Mouse (Mus musculus) spleen, postnatal 14 days (tissue): ENCODE measurements around the gene Ppp3ca.

Experiments used
- DNase-seq, 2 experiments: peaks; one replicate each; pipeline ENCODE4 v3.0.0; 2021 to 2022; ENCODE audit warnings: low spot score in 2 of 2

Gene Ppp3ca

DNA sequence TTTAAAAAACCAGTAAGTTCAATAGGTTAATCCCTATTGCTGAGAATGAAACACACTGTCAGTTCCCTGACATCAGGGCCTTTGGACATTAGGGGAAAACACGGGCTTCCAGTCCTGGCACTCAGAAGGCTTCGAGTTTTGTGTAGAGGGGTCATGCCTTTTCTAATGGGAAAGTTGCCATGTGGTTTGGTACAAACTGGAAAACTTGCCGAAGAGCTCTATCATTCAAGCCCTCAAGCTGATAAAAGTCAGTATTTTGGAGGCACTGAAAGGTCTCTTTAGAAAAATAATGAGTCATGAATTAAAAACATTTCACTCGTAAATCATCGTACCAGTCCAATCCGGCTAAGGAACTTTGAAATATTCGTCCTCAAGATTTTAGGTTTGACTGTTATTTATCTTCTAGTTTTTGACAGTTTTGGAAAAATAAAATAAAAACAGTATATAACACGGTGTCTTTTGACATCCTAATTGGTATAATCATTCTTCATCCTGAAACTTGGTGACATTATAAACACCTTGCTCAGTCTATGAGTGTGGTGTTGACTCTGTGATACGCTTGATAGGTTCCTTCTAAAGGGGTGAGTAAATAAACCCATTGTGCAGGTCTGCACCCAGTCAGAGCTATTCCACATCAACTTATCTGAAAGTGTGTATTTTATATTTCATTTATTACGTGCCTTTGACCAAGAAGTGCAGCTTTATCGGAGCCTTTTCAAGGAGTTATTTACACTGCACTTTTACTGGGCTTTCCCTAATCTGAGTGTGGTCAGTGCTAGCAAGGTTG, 192.3 kb downstream of the Ppp3ca start:
- no peak for DNase-seq

- no peak for DNase-seq
Measured at GRCm38 (mm10) chr3:136863127-136863526, 193.2 kb downstream of the Ppp3ca start.

GRCm38 (mm10) chr3:136864306-136864705, 194.4 kb downstream of the Ppp3ca start:
- DNase-seq: no peak

- DNase-seq: no peak
Measured at GRCm38 (mm10) chr3:136865176-136865859, 195.4 kb downstream of the Ppp3ca start.

GRCm38 (mm10) chr3:136866095-136866494, 196.2 kb downstream of the Ppp3ca start:
- DNase-seq: no peak

DNA sequence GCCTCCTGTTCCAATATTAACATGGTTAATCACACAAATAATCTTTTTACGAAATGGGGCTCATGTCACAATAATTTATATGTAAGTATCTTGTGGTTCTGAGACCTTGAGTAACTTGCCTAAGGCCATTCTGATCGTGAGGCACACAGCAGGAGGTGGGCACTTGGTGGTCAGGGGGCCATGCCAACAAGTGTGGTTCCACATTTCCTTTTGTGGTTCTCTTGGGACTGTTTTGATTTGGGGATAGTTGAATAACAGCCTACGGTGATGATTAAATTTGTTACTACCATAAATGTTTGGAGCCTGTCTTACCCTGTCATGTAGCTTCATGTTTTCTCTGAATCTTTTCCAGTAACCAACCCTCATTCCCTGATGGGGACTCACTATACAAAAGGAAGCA, 196.6 kb downstream of the Ppp3ca start:
- no peak for DNase-seq

GRCm38 (mm10) chr3:136867366-136867765, 197.4 kb downstream of the Ppp3ca start:
- no peak for DNase-seq

DNA sequence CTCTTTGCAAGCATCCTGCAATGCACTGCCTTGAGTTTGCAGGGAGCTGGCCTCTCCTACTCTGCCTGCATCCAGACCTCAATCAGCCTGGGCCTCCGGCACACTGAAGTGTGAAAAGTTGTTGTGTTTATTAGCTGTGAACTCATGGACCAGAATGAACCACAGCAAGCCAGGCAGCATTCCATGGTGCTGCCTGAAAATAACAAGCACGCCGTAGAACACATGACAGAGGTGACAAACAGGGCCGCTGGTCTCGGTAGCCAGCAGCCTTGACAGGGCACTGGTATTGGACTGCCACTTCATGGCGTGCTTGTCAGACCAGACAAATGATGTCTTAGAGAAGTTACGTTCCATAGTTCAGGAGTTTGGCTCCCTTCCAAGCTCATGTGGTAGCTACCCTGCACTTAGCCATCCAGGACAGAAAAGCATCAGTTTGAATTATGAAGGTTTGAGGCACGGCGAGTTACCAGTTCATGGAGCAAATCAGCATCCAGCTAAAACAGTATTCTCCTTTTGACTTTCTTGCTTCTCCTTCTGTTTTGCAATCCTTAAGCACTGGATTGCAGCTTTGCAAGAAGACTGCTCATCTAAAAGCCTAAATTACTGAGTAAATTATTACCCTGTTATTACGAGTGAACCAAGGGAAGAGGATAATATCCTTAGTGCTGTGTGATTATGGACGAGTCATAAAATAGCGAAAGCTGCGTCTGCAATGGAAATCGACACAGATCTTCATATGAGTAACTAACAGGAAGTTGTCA, 202.0 kb downstream of the Ppp3ca start:
- DNase-seq: no peak

DNA sequence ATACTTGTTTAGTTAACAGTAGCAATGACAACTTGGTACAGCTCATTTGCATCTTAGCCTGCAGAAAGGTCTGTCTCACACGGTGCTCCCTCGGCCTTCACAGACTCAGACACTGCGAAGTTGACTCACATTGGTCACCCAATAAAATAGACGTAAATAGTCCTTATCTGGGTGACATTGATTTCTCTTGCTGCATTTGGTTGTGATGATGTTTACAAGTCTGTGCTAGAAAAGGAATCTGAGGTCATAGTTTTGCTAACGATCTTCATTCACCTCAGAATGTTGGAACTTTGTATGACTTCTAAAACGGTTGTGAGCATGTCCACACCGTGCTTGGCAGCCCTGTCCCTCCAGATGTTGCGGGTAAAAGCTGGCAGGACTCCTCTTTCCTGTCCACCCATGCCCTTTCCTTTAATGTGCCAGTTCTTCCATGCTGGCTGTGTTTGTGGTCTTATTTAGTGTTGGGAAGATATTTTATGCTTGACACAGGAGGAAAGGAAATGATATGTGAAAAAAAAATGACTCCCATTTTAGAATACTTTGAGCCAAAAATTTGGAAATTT, 202.7 kb downstream of the Ppp3ca start:
- DNase-seq: no peak

- DNase-seq: no peak
Measured at GRCm38 (mm10) chr3:136873809-136874449, 204.0 kb downstream of the Ppp3ca start.

- no peak for DNase-seq
Measured at GRCm38 (mm10) chr3:136874566-136874965, 204.6 kb downstream of the Ppp3ca start.

DNA sequence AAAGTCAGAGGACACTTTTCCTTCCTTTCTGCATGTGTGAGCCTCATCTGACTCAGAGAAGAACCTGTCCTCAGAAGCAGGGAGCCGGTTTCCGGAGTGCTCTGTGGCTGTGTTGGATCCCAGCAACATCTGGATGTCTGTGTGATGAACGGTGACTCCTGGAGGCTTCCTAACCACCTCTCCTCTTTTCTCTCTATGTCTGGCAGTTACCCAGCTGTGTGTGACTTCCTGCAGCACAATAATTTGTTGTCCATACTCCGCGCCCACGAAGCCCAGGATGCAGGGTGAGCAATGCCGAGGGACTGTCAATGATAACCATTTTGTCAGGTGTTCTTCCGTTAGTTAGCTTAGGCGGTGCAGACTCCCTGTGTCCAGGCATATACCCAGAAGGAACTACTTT, 217.8 kb downstream of the Ppp3ca start:
- DNase-seq: no peak

- DNase-seq: no peak
Measured at GRCm38 (mm10) chr3:136892140-136892539, 222.2 kb downstream of the Ppp3ca start.

- DNase-seq: no peak
Measured at GRCm38 (mm10) chr3:136893596-136894402, 223.9 kb downstream of the Ppp3ca start.

- DNase-seq: peak in 1 of 2 experiments; percentile 34
Measured at GRCm38 (mm10) chr3:136895498-136895897, 225.6 kb downstream of the Ppp3ca start.

- no peak for DNase-seq
Measured at GRCm38 (mm10) chr3:136896276-136896675, 226.4 kb downstream of the Ppp3ca start.

GRCm38 (mm10) chr3:136899744-136900143, 229.8 kb downstream of the Ppp3ca start:
- DNase-seq: no peak

GRCm38 (mm10) chr3:136900986-136901385, 231.1 kb downstream of the Ppp3ca start:
- DNase-seq: no peak

DNA sequence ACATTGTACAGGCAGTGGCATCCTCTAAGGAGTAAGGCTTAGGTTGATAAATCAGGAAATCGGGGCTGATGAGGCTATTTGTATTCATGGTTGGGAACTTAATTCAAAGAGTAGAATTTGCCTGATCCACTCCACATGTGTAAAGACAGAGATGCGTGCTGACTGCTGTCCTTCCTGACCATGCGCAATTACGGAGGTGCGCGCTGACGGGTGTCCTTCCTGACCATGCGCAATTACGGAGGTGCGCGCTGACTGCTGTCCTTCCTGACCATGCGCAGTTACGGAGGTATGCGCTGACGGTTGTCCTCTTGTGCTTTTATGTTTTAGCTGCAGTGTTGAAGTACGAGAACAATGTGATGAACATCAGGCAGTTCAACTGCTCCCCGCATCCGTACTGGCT, 232.9 kb downstream of the Ppp3ca start:
- DNase-seq: no peak

- peak in 1 of 2 experiments; percentile 19 for DNase-seq
Measured at GRCm38 (mm10) chr3:136905577-136905976, 235.7 kb downstream of the Ppp3ca start.

GRCm38 (mm10) chr3:136909534-136909933, 239.6 kb downstream of the Ppp3ca start:
- DNase-seq: no peak
